Mouse (Mus musculus) liver, embryonic 16.5 days (tissue): ENCODE results near the gene Ppp1r14a. TPM values are rescaled to one million over a fixed set of nuclear protein-coding genes. Genes with fewer than 3 reads are reported as not detected.

Experiments used
- ATAC-seq: fragments of 200-750 bp; cut with Nextera tagmentation; 2 replicates; pipeline ENCODE4 v1.8.0; 2017; ENCODE audit warnings: low read depth, mild to moderate bottlenecking, moderate number of reproducible peaks, moderate library complexity
- H3K27ac ChIP-seq: fragments of 300-500 bp; sonication (generic); 2 replicates; pipeline ENCODE4 v1.5.1; 2014; ENCODE audit warnings: mild to moderate bottlenecking, low read length
- H3K27me3 ChIP-seq: fragments of 300-500 bp; sonication (generic); 2 replicates; pipeline ENCODE4 v1.6.1; 2014; ENCODE audit warnings: low read depth, low read length, mixed read lengths; ENCODE audit not compliant: control insufficient read depth, insufficient read depth
- H3K36me3 ChIP-seq: fragments of 300-500 bp; sonication (generic); 2 replicates; pipeline ENCODE4 v1.6.1; 2014; ENCODE audit warnings: mild to moderate bottlenecking; ENCODE audit not compliant: control insufficient read depth, insufficient read depth
- H3K4me1 ChIP-seq: fragments of 300-500 bp; sonication (generic); 2 replicates; pipeline ENCODE4 v1.6.1; 2014; ENCODE audit warnings: low read depth, low read length, mixed read lengths; ENCODE audit not compliant: control insufficient read depth
- H3K4me2 ChIP-seq: fragments of 300-500 bp; sonication (generic); 2 replicates; pipeline ENCODE4 v1.6.1; 2014; ENCODE audit warnings: low read depth, low read length, mixed read lengths
- H3K4me3 ChIP-seq: fragments of 300-500 bp; sonication (generic); 2 replicates; pipeline ENCODE4 v1.5.1; 2014; ENCODE audit warnings: low read depth, mild to moderate bottlenecking, low read length
- H3K9ac ChIP-seq: fragments of 300-500 bp; sonication (generic); 2 replicates; pipeline ENCODE4 v1.6.1; 2014; ENCODE audit warnings: low read depth, low read length
- H3K9me3 ChIP-seq: fragments of 300-500 bp; sonication (generic); replicated peaks from 2 replicates; pipeline ENCODE4 v1.6.1; 2016; ENCODE audit warnings: low read length; ENCODE audit not compliant: control insufficient read depth
- WGBS: fragments of 180-500 bp; shearing (Covaris S2); extraction: QIAGEN DNeasy Blood & Tissue Kit; methylation state at CpG from one replicate; pipeline ENCODE4 v1.1.7; 2014; ENCODE audit not compliant: insufficient replicate concordance; 5-methylcytosine and 5-hydroxymethylcytosine counted together
- polyA plus RNA-seq: library from polyadenylated mRNA; unstranded; fragments of >200 nt; fragmentation: Nextera tagmentation; extraction: Ambion mirVana; gene quantifications from 2 replicates; pipeline ENCODE4 v1.2.1, GENCODE M21; 2015

Ppp1r14a gene
- polyA plus RNA-seq, 1 experiment from 2014 or later, result 2.5 TPM

DNA sequence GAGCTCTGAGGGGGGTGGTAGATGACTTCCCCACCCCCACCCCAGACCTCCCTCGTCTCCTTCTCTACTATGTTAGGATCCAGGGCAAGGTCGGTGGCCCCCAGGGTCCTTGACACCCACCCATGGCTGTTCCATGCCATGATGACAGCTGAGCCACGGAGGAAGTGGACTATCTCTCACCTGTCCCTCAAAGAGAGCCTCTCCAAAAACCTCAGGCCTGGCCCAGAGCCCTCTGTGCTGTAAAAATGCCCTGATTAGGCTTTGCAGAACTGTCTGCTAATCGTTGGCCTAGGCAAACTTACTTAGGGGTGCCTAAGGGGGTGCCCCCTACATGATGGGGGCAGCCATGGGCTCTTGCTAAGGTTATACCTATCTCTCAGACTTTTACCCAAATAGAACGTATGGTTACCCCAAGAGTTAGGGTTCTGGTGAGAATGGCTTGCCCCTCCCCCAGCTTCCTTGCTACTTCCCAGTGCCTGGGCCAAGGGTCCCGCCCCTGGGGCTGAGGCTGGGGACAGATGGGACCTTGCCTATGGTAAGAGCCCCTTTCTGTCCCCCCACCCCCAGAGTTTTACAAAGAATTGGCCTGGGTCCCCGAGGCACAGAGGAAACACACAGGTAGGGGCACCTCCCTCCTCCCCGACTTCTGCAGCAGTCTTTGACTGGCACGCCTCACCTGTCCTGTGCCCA lies 24.6 kb downstream of the Ppp1r14a start:
- H3K4me3 ChIP-seq, result no peak overlapping the region
- H3K9me3 ChIP-seq, result no peaks in the 10 kb centered on the region
- peaks cover 29% of the 10 kb centered on the region for H3K4me1 ChIP-seq
- ATAC-seq, result no peak
- no peak overlapping the region for H3K27ac ChIP-seq
- H3K9ac ChIP-seq, result no peak overlapping the region
- H3K4me2 ChIP-seq, result no peak overlapping the region
- peaks cover 10% of the 10 kb centered on the region for H3K27me3 ChIP-seq
- no peaks in the 10 kb centered on the region for H3K36me3 ChIP-seq
- 33% methylated on average over 9 of the region's 9 CpGs for WGBS

DNA sequence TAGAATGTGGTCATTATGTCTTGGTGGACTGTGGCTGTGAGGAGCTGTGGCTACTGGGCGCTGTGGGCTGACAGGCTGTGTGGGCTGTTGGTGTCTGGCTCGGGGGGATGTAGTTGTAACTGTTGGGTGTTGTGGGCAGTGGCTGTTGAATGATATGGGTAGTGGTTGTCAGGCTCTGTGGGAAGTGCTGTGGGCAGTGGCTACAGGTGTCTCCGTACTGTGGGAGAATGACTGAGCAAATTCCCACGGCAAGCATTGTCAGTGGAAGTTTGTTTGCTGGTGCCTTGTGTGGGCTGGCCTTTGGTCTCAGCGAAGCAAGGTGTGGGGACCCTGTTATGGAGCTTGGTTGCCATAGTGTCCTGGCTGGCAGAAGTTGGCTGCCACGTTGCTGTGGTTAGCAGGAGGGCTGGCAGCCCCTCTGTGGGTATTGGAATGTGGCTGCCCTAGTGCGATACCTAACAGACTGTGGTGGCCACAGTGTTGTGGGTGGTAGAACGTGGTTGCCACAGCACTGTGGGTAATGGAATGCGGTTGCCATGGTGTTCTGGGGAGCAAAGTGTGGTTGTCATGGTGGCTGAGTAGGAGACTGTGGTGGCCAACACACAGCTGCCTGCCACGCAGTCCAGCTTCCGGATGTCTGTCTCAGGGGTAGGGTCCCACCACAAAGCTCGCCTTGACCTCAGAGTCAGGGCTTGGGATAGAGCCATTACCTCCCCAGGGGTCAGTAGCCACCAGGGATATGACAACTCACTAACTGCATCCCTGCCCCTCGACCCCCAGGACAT lies 25.9 kb downstream of the Ppp1r14a start:
- Histone ChIP-seq H3K36me3 (no peaks in the 10 kb centered on the region), H3K4me3 (no peak overlapping the region), H3K4me1 (peaks cover 32% of the 10 kb centered on the region), H3K27ac (no peak overlapping the region), H3K4me2 (no peak overlapping the region), H3K9ac (no peak overlapping the region), H3K27me3 (no peaks in the 10 kb centered on the region), H3K9me3 (no peaks in the 10 kb centered on the region)
- no peak for ATAC-seq
- 54% methylated on average over 13 of the region's 13 CpGs for WGBS

DNA sequence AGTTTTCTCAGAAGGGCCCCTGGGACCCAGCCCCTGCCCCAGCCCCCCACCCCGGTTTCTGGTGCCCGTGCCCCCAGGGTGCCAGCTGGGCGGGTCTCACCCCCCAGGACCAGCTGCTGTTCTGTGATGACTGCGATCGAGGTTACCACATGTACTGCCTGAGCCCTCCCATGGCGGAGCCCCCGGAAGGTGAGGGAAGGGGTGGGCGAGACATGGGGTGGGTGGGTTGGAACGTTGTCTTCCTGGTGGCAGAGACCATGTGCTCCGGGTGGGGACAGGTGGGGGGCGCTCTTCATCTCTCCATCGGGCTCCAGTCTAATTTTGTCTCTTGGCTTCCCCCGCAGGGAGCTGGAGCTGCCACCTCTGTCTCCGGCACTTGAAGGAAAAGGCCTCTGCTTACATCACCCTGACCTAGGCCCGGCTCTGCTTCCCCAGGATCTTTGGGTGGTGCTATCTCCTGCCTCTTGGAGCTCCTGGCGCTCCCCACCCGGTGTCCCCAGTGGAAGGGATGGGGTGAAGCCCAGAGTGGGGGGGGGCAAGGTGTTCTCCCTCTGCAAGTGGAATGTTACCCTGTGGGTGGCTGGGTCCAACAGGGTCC lies 27.1 kb downstream of the Ppp1r14a start:
- WGBS, result 62% methylated on average over 17 of the region's 17 CpGs
- Histone ChIP-seq H3K36me3 (no peaks in the 10 kb centered on the region), H3K27ac (no peak overlapping the region), H3K9me3 (no peaks in the 10 kb centered on the region), H3K9ac (no peak overlapping the region), H3K4me3 (no peak overlapping the region), H3K27me3 (no peaks in the 10 kb centered on the region), H3K4me1 (peaks cover 33% of the 10 kb centered on the region), H3K4me2 (no peak overlapping the region)
- no peak for ATAC-seq

DNA sequence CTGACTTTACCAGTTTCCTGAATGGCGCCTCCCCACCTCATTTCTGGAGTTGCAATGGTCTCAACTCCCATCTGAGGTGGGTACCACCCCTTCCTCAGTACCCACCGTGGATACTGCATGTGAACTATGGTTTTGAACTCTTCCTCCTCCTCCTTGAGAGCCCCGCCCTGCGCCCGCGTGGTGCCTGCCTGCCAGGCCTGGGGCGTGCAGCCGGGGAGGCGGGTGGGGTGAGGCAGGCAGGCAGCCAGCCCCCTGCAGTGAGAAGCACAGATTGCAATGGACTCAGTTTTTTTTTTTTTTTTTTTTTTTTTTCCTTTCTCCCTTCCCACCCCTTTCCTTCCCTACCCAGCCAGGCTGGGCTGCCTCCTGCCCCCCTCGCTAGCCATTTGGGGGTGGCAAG lies 27.9 kb downstream of the Ppp1r14a start:
- Histone ChIP-seq H3K4me3 (no peak overlapping the region), H3K9ac (no peak overlapping the region), H3K9me3 (no peaks in the 10 kb centered on the region), H3K36me3 (no peaks in the 10 kb centered on the region), H3K27ac (no peak overlapping the region), H3K4me1 (peaks cover 33% of the 10 kb centered on the region), H3K27me3 (no peaks in the 10 kb centered on the region), H3K4me2 (no peak overlapping the region)
- 15% methylated on average over 10 of the region's 10 CpGs for WGBS
- ATAC-seq, result no peak

- no peak overlapping the region for H3K27ac ChIP-seq
- no peak overlapping the region for H3K4me2 ChIP-seq
- H3K27me3 ChIP-seq, result no peaks in the 10 kb centered on the region
- peaks cover 33% of the 10 kb centered on the region for H3K4me1 ChIP-seq
- WGBS, result 8% methylated on average over 2 of the region's 2 CpGs
- no peak for ATAC-seq
- H3K4me3 ChIP-seq, result no peak overlapping the region
- no peaks in the 10 kb centered on the region for H3K9me3 ChIP-seq
- no peak overlapping the region for H3K9ac ChIP-seq
- no peaks in the 10 kb centered on the region for H3K36me3 ChIP-seq
Measured at GRCm38 (mm10) chr7:29317558-29317957, 28.4 kb downstream of the Ppp1r14a start.

GRCm38 (mm10) chr7:29318115-29318911 lies 29.2 kb downstream of the Ppp1r14a start:
- Histone ChIP-seq H3K27me3 (no peaks in the 10 kb centered on the region), H3K9ac (0 out of 2 replicates have a peak overlapping the region, but pooled peaks have one; percentile 12), H3K4me3 (no peak overlapping the region; the same call in 1 of the 2 replicates), H3K9me3 (no peaks in the 10 kb centered on the region), H3K4me2 (peak overlapping the region; percentile 49), H3K36me3 (no peaks in the 10 kb centered on the region), H3K27ac (no peak overlapping the region), H3K4me1 (peaks cover 33% of the 10 kb centered on the region)
- peak; percentile 19 for ATAC-seq
- WGBS, result 3% methylated on average over 18 of the region's 18 CpGs

- ATAC-seq, result peak; percentile 12; the same call in 1 of the 2 replicates
- Histone ChIP-seq H3K4me2 (peak overlapping the region; percentile 49; the same call in 1 of the 2 replicates), H3K4me1 (peaks cover 33% of the 10 kb centered on the region), H3K9ac (no peak overlapping the region), H3K4me3 (peak overlapping the region; percentile 11; the same call in 1 of the 2 replicates), H3K27me3 (no peaks in the 10 kb centered on the region), H3K9me3 (no peaks in the 10 kb centered on the region), H3K27ac (no peak overlapping the region), H3K36me3 (no peaks in the 10 kb centered on the region)
- 11% methylated on average over 19 of the region's 19 CpGs for WGBS
Measured at GRCm38 (mm10) chr7:29319337-29320307, 30.5 kb downstream of the Ppp1r14a start.

- Histone ChIP-seq H3K4me2 (no peak overlapping the region), H3K4me3 (no peak overlapping the region), H3K9ac (no peak overlapping the region), H3K9me3 (no peaks in the 10 kb centered on the region), H3K36me3 (no peaks in the 10 kb centered on the region; the same call in 1 of the 2 replicates), H3K4me1 (no peaks in the 10 kb centered on the region), H3K27me3 (no peaks in the 10 kb centered on the region), H3K27ac (no peak overlapping the region)
- WGBS, result 79% methylated on average over 6 of the region's 6 CpGs
- no peak for ATAC-seq
Measured at GRCm38 (mm10) chr7:29327087-29327486, 38.0 kb downstream of the Ppp1r14a start.
